In genomic region chr19:29937445-29937844, GRCm38 (mm10) we compare ENCODE assay signal across 23 mouse cellular contexts. TPM values are rescaled to one million over a fixed set of nuclear protein-coding genes. Genes with fewer than 3 reads are reported as not detected.
DNase-seq lines count a peak whose midpoint lies in the region; ATAC-seq and TF ChIP-seq lines count a peak whose summit lies in the region.
"Had no signal": no experiment of that assay in that cellular context is flagged by ENCODE, and none has a peak within 500 bp of the region (broad histone marks: within the 10 kb centered on the region; RNA-seq: fewer than 3 reads in every experiment).

No protein-coding gene starts in this region.

- peak; percentile 30 for DNase-seq in gastrocnemius, adult 2 months
- DNase-seq in gastrocnemius, postnatal 4 days (ENCODE audit: low spot score in 2 of 2), result no peak
- peak; percentile 54 for DNase-seq in kidney, adult 2 months
- no peak for DNase-seq in kidney, adult 11 months
- DNase-seq in lung, embryonic 14.5 days, result no peak
- no peak for DNase-seq in lung, postnatal 25 days (ENCODE audit: low spot score)
- DNase-seq in urinary bladder, postnatal 10 days (ENCODE audit: low spot score), result no peak
- DNase-seq in adrenal gland, postnatal 25 days, result no peak
- DNase-seq: cerebellum, adult 2 months; cerebellum, postnatal 36 days; lung, adult 2 months; lung, postnatal 4 days; retina, postnatal 1 day; thymus, adult 2 months had no signal

- TF ChIP-seq POLR2A in kidney, adult 2 months (IDR thresholded peaks at IDR 0.05; ENCODE audit: low read depth, low read length), result no peak

- H3K27ac ChIP-seq in gastrocnemius, adult 2 months, result peak overlapping the region; percentile 46
- H3K27ac ChIP-seq in kidney, adult 2 months (ENCODE audit: insufficient read depth, low read depth, low read length), result peak overlapping the region; percentile 39; the same call in 1 of the 2 replicates
- H3K27ac ChIP-seq in lung, embryonic 14.5 days (ENCODE audit: low read depth), result no peak overlapping the region
- H3K27ac ChIP-seq: embryonic facial prominence, embryonic 12.5 days; forebrain, embryonic 15.5 days; limb, embryonic 12.5 days; liver, embryonic 12.5 days; neural tube, embryonic 15.5 days had no signal

- H3K27me3 ChIP-seq in kidney, adult 2 months (replicated peaks; ENCODE audit: control insufficient read depth, insufficient read depth, low read length), result no peaks in the 10 kb centered on the region
- H3K27me3 ChIP-seq in lung, embryonic 14.5 days (ENCODE audit: insufficient read depth, low read length), result no peaks in the 10 kb centered on the region
- H3K27me3 ChIP-seq: embryonic facial prominence, embryonic 12.5 days; forebrain, embryonic 15.5 days; limb, embryonic 12.5 days; liver, embryonic 12.5 days; neural tube, embryonic 15.5 days had no signal

- peak overlapping the region; percentile 7; the same call in 1 of the 2 replicates for H3K4me2 ChIP-seq in lung, embryonic 14.5 days
- H3K4me2 ChIP-seq: embryonic facial prominence, embryonic 12.5 days; forebrain, embryonic 15.5 days; limb, embryonic 12.5 days; liver, embryonic 12.5 days; neural tube, embryonic 15.5 days had no signal

- no peak for TF ChIP-seq CTCF in gastrocnemius, adult 2 months (IDR thresholded peaks at IDR 0.05)
- TF ChIP-seq CTCF in kidney, adult 2 months (conservative IDR thresholded peaks at IDR 0.05; ENCODE audit: insufficient read depth, insufficient read length, low read depth, low read length), result no peak
- TF ChIP-seq CTCF in lung, embryonic 14.5 days (IDR thresholded peaks at IDR 0.05; ENCODE audit: low read depth), result no peak

- intact Hi-C loops in gastrocnemius, adult 2 months (cut with DNase I), result loop anchor here (5.0 kb wide), 1 partner anchor 40 kb away; no protein-coding TSS in a partner anchor

- H3K36me3 ChIP-seq in kidney, adult 2 months (ENCODE audit: control insufficient read depth, insufficient read depth, low read length), result no peaks in the 10 kb centered on the region
- no peaks in the 10 kb centered on the region for H3K36me3 ChIP-seq in lung, embryonic 14.5 days (ENCODE audit: insufficient read depth)
- H3K36me3 ChIP-seq: embryonic facial prominence, embryonic 12.5 days; forebrain, embryonic 15.5 days; G1E; limb, embryonic 12.5 days; liver, embryonic 12.5 days; neural tube, embryonic 15.5 days had no signal

- 58% methylated on average over 8 of the region's 8 CpGs for WGBS in kidney, adult 2 months
- WGBS in lung, embryonic 14.5 days, result 26% methylated on average over 8 of the region's 8 CpGs

- no peak overlapping the region for H3K9ac ChIP-seq in lung, embryonic 14.5 days
- H3K9ac ChIP-seq: embryonic facial prominence, embryonic 12.5 days; forebrain, embryonic 15.5 days; limb, embryonic 12.5 days; liver, embryonic 12.5 days; neural tube, embryonic 15.5 days had no signal

- peak overlapping the region; percentile 19 for H3K4me3 ChIP-seq in gastrocnemius, adult 2 months
- no peak overlapping the region for H3K4me3 ChIP-seq in kidney, adult 2 months (ENCODE audit: insufficient read depth, low read depth, low read length)
- H3K4me3 ChIP-seq in lung, embryonic 14.5 days (ENCODE audit: low read depth, low read length), result no peak overlapping the region
- H3K4me3 ChIP-seq: embryonic facial prominence, embryonic 12.5 days; forebrain, embryonic 15.5 days; limb, embryonic 12.5 days; liver, embryonic 12.5 days; neural tube, embryonic 15.5 days had no signal

- no peak for ATAC-seq in lung, embryonic 14.5 days (ENCODE audit: insufficient read depth)
- ATAC-seq: activated CD4-positive, CD25-positive, alpha-beta regulatory T cell, adult 4 months; CD4-positive, CD25-positive, alpha-beta regulatory T cell, adult 4 months; forebrain, embryonic 15.5 days; liver, embryonic 12.5 days; midbrain, embryonic 16.5 days had no signal

- H3K9me3 ChIP-seq in lung, embryonic 14.5 days (ENCODE audit: low read depth, low read length), result no peaks in the 10 kb centered on the region
- H3K9me3 ChIP-seq: embryonic facial prominence, embryonic 12.5 days; forebrain, embryonic 15.5 days; G1E; limb, embryonic 12.5 days; liver, embryonic 12.5 days; neural tube, embryonic 15.5 days had no signal

- peaks cover 6% of the 10 kb centered on the region for H3K4me1 ChIP-seq in kidney, adult 2 months (ENCODE audit: control insufficient read depth, insufficient read depth, low read length)
- H3K4me1 ChIP-seq in lung, embryonic 14.5 days (ENCODE audit: insufficient read depth), result no peaks in the 10 kb centered on the region
- H3K4me1 ChIP-seq: forebrain, embryonic 15.5 days; limb, embryonic 12.5 days; liver, embryonic 12.5 days; neural tube, embryonic 15.5 days had no signal

RNA-seq across cellular contexts. Expression of gene Il33, which starts 12.5 kb away (rescaled TPM):
- 1 to 10 TPM; 5.7 to 5.9 TPM for total RNA-seq in gastrocnemius, adult 2 months (2021)
- 10 to 100 TPM in 1 of 2 experiments, 1 to 10 TPM in 1; 5.2 to 12.2 TPM for total RNA-seq in gastrocnemius, postnatal 4 days (2021)
- 5.6 and 8.2 TPM in 2 replicates for polyA plus RNA-seq in kidney, adult 2 months (2012; rRNA removed)
- 2.4 and 4.4 TPM in 2 replicates for polyA plus RNA-seq in lung, embryonic 14.5 days (2014; fragmentation: Nextera tagmentation; extraction: Ambion mirVana)
- 9.0 and 12.9 TPM in 2 replicates for total RNA-seq in adrenal gland, postnatal 25 days (2021)
- polyA plus RNA-seq: activated CD4-positive, CD25-positive, alpha-beta regulatory T cell, adult 4 months; CD4-positive, CD25-positive, alpha-beta regulatory T cell, adult 4 months had no signal

Comparison
In these comparisons a context has a peak if more than half of its experiments do, and no peak if none do; other contexts are left out.
1. DNase-seq: peak in gastrocnemius, adult 2 months (single experiment) and kidney, adult 2 months (single experiment); none in gastrocnemius, postnatal 4 days (0 of 2), kidney, adult 11 months (single experiment), lung, embryonic 14.5 days (single experiment), lung, postnatal 25 days (single experiment), urinary bladder, postnatal 10 days (single experiment) and adrenal gland, postnatal 25 days (single experiment).